Mouse (Mus musculus) macrophage (primary cell): Measurements from ENCODE around the gene Gm6993. TPM values are rescaled to one million over a fixed set of nuclear protein-coding genes. Genes with fewer than 3 reads are reported as not detected.

Experiments used
- H3K27ac ChIP-seq: fragments of 350-480 bp; formaldehyde crosslinking; 2 replicates; pipeline ENCODE4 v1.9.0; 2021
- H3K36me3 ChIP-seq: fragments of 350-480 bp; formaldehyde crosslinking; 2 replicates; pipeline ENCODE4 v1.9.0; 2021; ENCODE audit errors: inconsistent target
- H3K4me3 ChIP-seq: fragments of 350-480 bp; formaldehyde crosslinking; 2 replicates; pipeline ENCODE4 v1.9.0; 2021; ENCODE audit errors: inconsistent target
- H3K79me2 ChIP-seq: fragments of 350-480 bp; formaldehyde crosslinking; 2 replicates; pipeline ENCODE4 v1.9.0; 2021; ENCODE audit errors: inconsistent target
- WGBS: methylation state at CpG from one replicate; pipeline ENCODE4 v1.1.7; 2026; ENCODE audit warnings: inconsistent platforms; ENCODE audit not compliant: missing documents; 5-methylcytosine and 5-hydroxymethylcytosine counted together
- polyA plus RNA-seq: library from polyadenylated mRNA; stranded (reverse); fragments of 250-400 nt; gene quantifications from 3 replicates; pipeline ENCODE4 v1.2.4, GENCODE M21; 2018; ENCODE audit warnings: inconsistent platforms

The Gm6993 gene
- polyA plus RNA-seq, 1 experiment from 2014 or later = not detected

DNA sequence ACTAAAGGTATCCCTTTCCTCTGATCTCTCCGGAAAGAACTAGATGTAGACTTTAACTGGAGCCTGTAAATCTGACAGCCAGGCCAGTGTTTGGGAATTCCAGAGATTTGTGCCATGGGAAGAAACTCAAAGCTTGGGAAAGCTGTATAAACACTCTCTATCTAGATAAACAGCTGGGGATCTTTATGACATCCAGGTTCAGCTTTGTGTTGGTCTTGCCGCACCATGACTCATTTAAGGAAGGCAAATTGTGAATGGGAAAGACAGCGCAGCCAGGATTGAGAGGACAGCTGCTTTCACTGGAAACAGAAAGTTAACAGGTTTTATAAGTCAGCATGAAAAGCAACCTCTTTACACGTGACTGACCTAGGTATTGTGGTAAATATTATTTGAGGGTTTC is 11.7 kb downstream of the Gm6993 start:
- H3K36me3 ChIP-seq = no peaks in the 10 kb centered on the region
- no peaks in the 10 kb centered on the region for H3K79me2 ChIP-seq
- no peak overlapping the region for H3K27ac ChIP-seq
- 73% methylated on average over 4 of the region's 4 CpGs for WGBS
- no peak overlapping the region for H3K4me3 ChIP-seq

DNA sequence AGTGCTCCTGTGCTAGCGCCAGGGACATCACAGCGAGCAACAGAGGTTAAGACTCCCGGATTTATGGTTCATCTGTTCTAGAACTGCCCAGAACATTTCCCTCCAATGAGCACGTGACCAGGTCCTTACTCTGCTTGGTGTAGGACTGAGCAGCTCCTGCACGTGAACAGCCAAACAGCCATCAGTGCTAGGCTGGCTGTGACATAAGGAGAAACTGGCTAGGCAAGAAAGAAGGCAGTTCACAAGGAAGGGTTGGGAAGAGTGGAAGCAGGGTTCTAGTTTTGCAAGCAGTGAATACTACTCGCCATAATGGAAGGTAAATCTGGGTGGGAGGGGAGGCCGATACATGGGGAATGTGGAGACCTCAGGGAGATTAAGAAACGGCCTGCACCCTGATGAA is 14.4 kb downstream of the Gm6993 start:
- no peaks in the 10 kb centered on the region for H3K79me2 ChIP-seq
- 89% methylated on average over 8 of the region's 8 CpGs for WGBS
- H3K4me3 ChIP-seq = no peak overlapping the region
- H3K27ac ChIP-seq = no peak overlapping the region
- H3K36me3 ChIP-seq = no peaks in the 10 kb centered on the region

DNA sequence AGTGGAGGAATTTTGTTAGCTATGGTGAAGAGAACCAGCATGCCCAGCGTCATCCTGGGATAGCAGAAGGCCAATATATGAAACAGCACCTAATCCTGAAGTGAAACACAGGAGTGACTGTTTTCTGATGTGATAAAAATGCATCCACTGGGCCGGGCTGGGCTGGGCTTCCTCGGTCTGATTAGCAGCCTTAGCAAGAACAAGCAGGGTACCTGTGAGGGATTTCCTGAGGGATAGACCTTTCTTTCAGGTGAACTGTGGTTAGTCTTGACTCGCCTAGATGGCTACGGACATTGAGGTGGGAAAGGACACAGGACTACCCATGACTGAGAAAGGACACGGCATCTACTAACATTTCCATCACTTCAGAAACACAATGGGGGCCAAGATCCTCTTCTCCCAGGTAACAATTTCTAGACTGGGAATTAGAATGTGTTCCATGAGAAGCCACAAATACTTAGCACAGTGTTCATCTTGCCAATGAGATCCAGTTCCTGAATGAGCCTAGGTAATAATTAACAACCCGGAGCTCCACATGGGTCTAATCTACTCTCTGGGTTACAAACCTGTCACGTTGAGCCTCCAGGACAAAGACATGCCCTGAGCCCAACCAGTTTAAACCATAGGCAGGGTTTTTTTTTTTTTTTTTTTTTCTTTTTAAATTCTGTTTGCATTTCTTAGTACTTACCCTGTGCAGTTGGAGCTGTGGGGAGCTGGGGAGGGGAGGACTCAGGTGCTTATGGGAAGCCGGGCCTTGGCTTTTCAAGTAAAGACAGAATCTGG is 15.7 kb downstream of the Gm6993 start:
- Histone ChIP-seq H3K36me3 (no peaks in the 10 kb centered on the region), H3K27ac (no peak overlapping the region), H3K4me3 (no peak overlapping the region), H3K79me2 (no peaks in the 10 kb centered on the region)
- WGBS = 76% methylated on average over 9 of the region's 9 CpGs

DNA sequence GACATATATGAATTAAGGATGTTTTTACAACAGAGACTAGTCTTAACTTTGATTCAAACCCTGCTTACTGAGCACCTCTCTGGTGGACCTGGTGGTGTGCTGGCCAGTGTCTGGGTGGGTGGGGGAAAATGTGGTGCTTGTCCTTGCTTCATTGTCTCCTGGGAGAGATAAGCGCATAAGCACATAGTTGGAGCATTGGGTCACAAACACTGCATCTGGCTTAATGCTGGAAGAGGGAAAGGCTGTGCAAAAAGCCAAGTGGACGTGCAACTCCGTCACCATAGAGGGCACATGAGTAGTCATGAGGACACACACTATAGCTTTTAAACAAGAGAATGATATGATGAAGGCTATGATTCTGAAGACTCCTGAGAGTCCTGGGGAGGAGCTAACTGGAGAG is 21.3 kb downstream of the Gm6993 start:
- no peaks in the 10 kb centered on the region for H3K36me3 ChIP-seq
- H3K27ac ChIP-seq = no peak overlapping the region
- WGBS = 86% methylated on average over 3 of the region's 3 CpGs
- no peaks in the 10 kb centered on the region for H3K79me2 ChIP-seq
- H3K4me3 ChIP-seq = no peak overlapping the region

DNA sequence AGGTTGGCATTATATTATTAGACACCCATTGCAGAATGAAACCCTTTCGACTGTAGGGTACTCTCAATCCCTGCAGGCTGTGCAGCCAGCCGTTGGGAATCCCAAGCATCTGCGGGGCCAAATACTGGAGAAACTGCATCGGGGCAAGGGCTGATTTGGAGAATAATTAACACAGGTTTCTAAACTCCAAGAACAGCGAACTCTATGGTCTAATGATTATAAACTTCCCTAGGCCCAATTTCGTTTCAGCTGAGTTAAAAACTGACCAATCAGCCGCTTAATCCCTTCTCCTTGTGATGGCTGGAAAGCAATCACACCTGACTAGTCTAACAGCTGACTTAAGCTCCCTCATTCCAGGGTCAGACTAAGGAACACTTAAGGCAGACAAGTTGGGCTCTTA is 23.4 kb downstream of the Gm6993 start:
- WGBS = 56% methylated on average over 7 of the region's 7 CpGs
- Histone ChIP-seq H3K27ac (no peak overlapping the region), H3K79me2 (no peaks in the 10 kb centered on the region), H3K36me3 (no peaks in the 10 kb centered on the region), H3K4me3 (no peak overlapping the region)

DNA sequence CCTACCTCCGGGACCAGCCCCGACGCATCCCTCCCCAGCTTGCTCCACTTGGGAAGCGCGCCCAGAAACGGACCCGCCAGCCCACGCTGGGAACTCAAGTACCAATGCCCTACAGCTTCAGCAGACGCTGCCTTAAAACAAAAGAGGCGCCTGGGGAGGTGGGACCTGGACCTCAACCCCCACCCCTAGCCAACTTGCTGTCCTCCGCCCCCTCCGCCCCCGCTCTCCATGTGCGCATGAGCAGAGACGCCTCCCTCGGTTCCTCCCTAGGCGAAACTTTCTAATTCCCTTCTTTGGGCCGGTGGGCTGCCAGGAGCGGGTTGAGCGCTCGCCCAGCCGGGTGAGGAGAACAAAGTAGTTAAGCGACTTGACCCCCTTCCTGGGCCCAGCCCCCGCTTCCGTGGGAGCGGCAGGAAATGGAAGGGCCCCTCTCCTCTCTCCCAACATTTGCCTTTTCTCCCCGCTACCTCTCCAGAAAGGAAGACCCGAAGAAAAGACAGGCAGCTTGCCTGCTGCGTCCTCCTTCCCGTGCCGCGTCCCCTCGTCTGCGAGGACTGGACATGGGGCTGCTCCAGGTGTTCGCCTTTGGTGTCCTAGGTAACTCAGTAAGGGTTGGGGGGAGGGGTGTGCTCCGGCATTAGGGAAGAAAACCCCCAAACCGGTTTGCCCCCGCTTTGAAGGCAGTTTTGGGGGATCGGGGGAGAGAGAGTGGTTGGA is 24.6 kb downstream of the Gm6993 start, which contains the start of gene Lamb1:
TSS of gene Lamb1 (plus strand) at position 230 of the 717 bp plus-strand sequence.
- Histone ChIP-seq H3K36me3 (no peaks in the 10 kb centered on the region), H3K79me2 (no peaks in the 10 kb centered on the region), H3K4me3 (no peak within 1 kb of the TSS), H3K27ac (no peak within 1 kb of the TSS)
- WGBS = 3% methylated on average over 36 of the region's 39 CpGs

DNA sequence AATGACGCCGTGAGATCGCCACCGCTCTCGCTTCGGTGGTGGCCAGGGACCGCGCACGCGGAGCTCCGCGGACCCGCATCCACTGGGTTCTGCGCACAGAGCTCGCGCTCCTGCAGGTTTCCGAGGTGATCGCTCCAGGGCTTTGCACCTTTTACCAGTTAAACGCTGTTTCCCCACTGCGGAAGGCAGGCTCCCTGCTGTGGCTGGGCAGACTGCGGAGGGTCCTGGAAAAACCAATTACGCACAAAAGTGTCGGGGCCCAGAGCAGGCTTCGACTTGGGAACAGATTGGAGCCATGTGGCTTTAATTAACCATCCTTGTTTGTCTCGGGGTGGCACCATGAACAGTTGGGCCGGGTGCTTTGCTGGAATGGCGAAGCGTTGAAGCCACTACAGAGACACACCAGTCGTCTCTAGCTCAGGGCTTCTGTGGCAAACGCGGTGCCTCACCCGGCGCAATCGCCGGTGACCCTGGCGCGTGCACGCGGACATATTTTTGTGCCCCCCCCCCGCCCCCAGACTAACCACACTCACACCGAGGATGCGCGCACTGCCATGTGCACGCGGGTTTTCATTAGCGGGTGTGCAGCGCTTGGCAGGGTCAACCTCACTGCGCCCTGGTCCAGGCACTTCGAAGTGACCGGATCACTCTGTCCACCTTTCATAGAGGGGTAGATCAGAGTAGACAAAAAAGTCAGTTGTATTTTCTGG is 25.3 kb downstream of the Gm6993 start:
- Histone ChIP-seq H3K36me3 (no peaks in the 10 kb centered on the region), H3K79me2 (no peaks in the 10 kb centered on the region), H3K27ac (no peak overlapping the region), H3K4me3 (no peak overlapping the region)
- 4% methylated on average over 50 of the region's 50 CpGs for WGBS

DNA sequence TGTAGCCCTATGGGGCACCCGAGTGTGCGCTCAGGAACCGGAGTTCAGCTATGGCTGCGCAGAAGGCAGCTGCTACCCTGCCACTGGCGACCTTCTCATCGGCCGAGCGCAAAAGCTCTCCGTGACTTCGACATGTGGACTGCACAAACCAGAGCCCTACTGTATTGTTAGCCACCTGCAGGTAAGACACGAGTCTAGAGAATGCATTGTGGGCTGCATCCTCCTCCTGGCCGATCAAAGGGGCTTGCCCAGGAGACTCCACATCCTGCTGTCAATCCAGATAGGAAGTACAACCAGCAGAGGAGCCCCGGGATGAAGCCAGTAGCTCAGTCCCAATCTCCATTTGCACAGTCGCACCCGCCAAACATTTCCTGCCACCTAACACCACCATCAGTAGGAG is 26.1 kb downstream of the Gm6993 start:
- H3K79me2 ChIP-seq = no peaks in the 10 kb centered on the region
- H3K4me3 ChIP-seq = no peak overlapping the region
- WGBS = 17% methylated on average over 15 of the region's 15 CpGs
- no peaks in the 10 kb centered on the region for H3K36me3 ChIP-seq
- no peak overlapping the region for H3K27ac ChIP-seq

DNA sequence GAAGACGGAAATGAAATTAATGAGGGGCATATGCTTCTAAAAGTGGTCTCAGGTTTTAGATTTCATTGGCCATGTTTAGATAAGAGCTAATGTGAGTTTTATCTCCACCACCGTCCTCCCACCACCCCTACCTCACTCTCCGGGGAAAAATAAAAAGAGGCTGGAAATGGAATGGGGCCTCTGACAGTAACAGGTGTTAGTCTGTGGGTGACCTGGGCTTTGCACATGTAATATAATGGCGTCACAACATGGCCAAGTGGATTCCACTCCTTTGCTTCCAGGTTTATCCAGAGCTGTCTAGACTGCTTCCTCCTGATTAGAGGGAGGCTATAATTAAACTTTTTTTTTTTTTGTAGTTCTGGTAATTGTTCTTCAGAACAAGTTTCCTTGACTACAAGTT is 26.8 kb downstream of the Gm6993 start:
- Histone ChIP-seq H3K4me3 (no peak overlapping the region), H3K36me3 (no peaks in the 10 kb centered on the region), H3K27ac (no peak overlapping the region), H3K79me2 (no peaks in the 10 kb centered on the region)
- WGBS = 73% methylated on average over 4 of the region's 4 CpGs

DNA sequence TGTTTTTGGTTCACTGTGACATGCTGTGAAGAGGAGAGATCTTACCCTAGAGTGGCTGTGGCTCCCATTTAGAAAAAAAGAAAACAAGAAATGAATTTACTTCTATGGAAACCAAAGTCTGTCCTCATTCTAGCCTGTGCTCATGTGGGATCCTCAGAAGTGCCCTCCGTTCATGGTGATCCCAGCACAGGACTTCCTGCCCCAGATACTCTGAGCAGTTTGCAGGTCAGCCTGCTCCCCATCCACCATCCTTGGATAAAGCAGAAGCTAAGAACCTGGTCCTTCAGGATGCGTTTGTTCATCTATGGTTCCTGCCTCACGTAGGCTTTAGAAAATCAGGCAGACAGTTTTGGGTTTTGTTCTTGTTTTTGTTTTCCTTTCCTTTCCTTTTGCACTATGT is 27.7 kb downstream of the Gm6993 start:
- Histone ChIP-seq H3K4me3 (no peak overlapping the region), H3K79me2 (no peaks in the 10 kb centered on the region), H3K36me3 (no peaks in the 10 kb centered on the region), H3K27ac (no peak overlapping the region)
- 76% methylated on average over 3 of the region's 3 CpGs for WGBS

DNA sequence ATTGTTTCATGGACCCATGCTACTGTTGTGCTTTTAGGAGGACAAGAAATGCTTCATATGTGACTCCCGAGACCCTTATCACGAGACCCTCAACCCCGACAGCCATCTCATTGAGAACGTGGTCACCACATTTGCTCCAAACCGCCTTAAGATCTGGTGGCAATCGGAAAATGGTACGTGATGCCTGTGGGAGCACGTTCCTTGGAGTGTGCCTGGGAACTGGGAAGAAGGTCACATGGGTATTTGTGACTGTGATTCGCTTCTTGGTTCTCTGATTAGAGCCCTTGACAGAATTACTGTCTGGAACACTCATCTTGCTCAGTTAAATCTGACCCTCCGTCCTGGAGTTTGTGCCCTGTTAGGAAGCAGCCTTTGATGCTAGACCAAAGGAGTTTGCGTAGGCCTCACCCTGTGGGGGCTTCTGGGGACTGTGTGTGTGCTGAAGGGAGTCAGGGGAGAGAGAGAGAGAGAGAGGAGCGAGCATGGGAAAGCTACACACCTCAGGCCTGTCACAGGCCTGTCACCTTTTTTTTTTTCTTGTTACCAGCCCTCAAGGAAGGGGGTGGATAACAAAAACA is 28.5 kb downstream of the Gm6993 start:
- no peaks in the 10 kb centered on the region for H3K79me2 ChIP-seq
- WGBS = 83% methylated on average over 12 of the region's 12 CpGs
- no peak overlapping the region for H3K4me3 ChIP-seq
- H3K27ac ChIP-seq = no peak overlapping the region
- no peaks in the 10 kb centered on the region for H3K36me3 ChIP-seq

DNA sequence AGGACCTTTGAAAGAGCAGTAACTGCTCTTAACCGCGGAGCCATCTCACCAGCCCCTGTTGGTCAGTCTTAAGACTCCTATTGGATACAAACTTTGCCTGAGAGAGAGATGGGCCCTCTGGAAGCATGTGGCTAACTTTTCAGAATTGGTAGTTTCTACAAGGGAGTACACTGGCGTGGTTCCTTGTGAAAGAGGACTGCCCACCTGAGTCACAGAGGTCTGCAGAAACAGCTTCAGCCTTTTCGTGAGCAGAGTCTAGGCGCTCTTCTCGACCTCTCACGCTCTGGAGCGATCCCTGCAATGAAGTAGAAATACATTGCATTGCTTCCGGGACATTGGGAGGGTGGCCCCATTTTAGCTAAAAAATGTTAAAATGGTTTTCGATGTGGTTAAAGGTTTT is 29.8 kb downstream of the Gm6993 start:
- H3K27ac ChIP-seq = no peak overlapping the region
- no peaks in the 10 kb centered on the region for H3K79me2 ChIP-seq
- 95% methylated on average over 10 of the region's 10 CpGs for WGBS
- H3K4me3 ChIP-seq = no peak overlapping the region
- no peaks in the 10 kb centered on the region for H3K36me3 ChIP-seq

DNA sequence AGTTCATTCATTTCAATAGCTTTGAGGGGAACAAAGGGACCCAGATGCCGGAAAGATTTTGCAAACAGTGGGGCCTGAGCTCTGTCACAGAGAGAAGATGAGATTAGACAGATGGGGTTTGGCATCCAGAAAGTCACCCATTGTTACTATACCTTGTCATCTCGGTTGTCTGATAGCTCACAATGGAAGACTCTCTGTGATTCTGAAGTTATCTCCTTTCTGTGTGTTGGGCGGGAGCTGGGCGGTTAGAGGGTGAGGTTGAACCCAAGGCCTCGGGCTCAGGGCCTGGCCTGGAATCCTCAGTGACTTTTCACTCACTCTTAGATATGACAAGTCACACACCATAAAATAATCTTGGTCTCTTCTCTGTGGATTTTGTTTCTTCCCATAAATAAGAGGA is 30.2 kb downstream of the Gm6993 start:
- Histone ChIP-seq H3K79me2 (no peaks in the 10 kb centered on the region), H3K4me3 (no peak overlapping the region), H3K27ac (no peak overlapping the region), H3K36me3 (no peaks in the 10 kb centered on the region)
- WGBS = 81% methylated on average over 5 of the region's 5 CpGs

DNA sequence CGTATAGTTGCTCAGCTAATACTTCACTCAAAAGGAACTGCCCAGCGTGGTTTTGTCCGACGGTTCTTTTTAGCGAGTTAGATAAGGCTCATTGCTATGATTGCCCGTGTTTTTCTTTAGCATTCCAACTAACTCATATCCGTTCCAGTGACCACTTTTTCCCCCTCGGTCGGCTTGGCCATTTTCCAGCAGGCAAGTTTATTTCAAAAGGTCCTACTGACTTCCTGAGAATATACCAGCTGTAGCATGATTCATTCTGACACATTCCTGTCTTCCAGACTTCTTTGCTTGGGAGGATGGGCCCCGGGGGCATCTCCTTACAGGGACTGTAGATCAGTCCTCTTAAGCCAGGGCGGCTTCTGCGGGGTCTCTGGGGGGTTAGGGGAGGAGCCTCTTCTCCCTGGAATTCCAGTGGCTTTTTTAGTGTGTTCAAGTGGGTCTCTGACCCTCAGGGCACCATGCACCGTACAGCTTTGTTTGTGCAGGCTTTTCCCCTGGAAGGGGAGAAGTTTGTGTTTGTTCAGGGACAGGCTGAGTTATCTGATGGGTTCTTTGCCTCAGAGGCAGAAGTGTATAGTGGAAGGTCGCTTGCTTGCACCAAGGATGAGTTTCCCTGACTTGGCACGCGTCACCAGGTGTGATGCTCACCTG is 30.9 kb downstream of the Gm6993 start:
- no peak overlapping the region for H3K27ac ChIP-seq
- no peaks in the 10 kb centered on the region for H3K36me3 ChIP-seq
- no peak overlapping the region for H3K4me3 ChIP-seq
- H3K79me2 ChIP-seq = no peaks in the 10 kb centered on the region
- WGBS = 20% methylated on average over 16 of the region's 16 CpGs
